Mouse (Mus musculus): ENCODE data around the gene Nid1. TPM values are rescaled to one million over a fixed set of nuclear protein-coding genes. Genes with fewer than 3 reads are reported as not detected.
"Not testable (repeated sequence)": the region's sequence is repeated elsewhere in the genome, so short reads cannot be mapped to it uniquely, and the experiment has no call there.

Nid1 gene
- polyA plus RNA-seq, 1 experiment from 2014 or later, result 72.9 TPM

DNA sequence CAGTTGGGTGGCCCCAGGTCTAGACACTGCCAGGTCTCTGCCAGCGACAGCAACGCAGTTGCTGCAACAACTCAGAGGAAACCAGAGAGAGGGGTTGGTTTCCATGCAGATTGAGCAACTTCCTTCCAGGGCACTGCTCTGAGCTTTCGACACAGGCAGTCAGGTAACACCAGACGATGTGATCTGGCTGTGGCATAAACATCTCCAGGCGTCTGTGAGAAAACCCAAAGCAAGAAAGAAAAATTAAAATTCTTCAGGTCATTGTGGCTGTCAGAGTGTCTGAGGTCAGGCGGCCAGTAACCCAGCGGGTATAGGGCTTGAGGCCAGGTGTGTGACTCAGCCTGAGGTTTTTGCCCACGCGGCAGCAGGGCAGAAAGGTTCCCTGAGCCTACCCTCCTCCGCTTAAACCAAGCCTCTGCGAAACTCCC lies 91.8 kb downstream of the Nid1 start:
- no peak for DNase-seq (ENCODE audit: low spot score)
- Histone ChIP-seq H3K4me2 (replicated peaks) (no peak overlapping the region), H3K27me3 (ENCODE audit: control insufficient read depth, insufficient read depth, low read length) (no peaks in the 10 kb centered on the region), H3K9me3 (ENCODE audit: control insufficient read depth, low read length) (no peaks in the 10 kb centered on the region), H3K4me1 (replicated peaks; ENCODE audit: control insufficient read depth, insufficient read depth, low read length) (no peaks in the 10 kb centered on the region), H3K36me3 (replicated peaks; ENCODE audit: control insufficient read depth, insufficient read depth) (no peaks in the 10 kb centered on the region), H3K27ac (no peak overlapping the region), H3K9ac (no peak overlapping the region), H3K4me3 (replicated peaks; ENCODE audit: low read length) (no peak overlapping the region)
- 77% methylated on average over 11 of the region's 11 CpGs for WGBS
- no peak for ATAC-seq (ENCODE audit: low FRiP score)

DNA sequence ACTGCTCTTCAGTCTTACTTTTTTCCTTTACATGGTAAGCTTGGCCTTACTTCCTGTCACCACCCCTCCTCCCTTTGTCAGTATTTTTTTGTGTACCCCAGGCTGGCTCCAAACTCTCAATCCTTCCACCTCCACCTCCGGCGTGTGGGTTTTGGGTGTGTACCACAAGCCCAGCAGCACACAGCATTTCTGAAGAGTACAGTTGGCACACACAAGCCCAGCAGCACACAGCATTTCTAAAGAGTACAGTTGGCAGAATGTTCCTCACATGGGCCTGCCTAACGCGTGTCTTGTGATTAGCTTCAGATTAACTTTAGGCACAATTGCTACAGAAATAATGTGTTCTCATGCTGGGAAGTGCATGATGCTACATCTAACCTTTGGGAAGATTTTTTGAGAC lies 93.6 kb downstream of the Nid1 start:
- H3K27ac ChIP-seq, result no peak overlapping the region
- no peak overlapping the region for H3K9ac ChIP-seq
- no peak for ATAC-seq (ENCODE audit: low FRiP score)
- H3K27me3 ChIP-seq (ENCODE audit: control insufficient read depth, insufficient read depth, low read length), result no peaks in the 10 kb centered on the region
- H3K4me2 ChIP-seq (replicated peaks), result no peak overlapping the region
- H3K36me3 ChIP-seq (replicated peaks; ENCODE audit: control insufficient read depth, insufficient read depth), result no peaks in the 10 kb centered on the region
- DNase-seq (ENCODE audit: low spot score), result no peak
- H3K4me3 ChIP-seq (replicated peaks; ENCODE audit: low read length), result no peak overlapping the region
- no peaks in the 10 kb centered on the region for H3K9me3 ChIP-seq (ENCODE audit: control insufficient read depth, low read length)
- no peaks in the 10 kb centered on the region for H3K4me1 ChIP-seq (replicated peaks; ENCODE audit: control insufficient read depth, insufficient read depth, low read length)
- 88% methylated on average over 4 of the region's 4 CpGs for WGBS

GRCm38 (mm10) chr13:13531923-13532322 lies 94.6 kb downstream of the Nid1 start:
- no peak overlapping the region for H3K27ac ChIP-seq
- no peaks in the 10 kb centered on the region for H3K4me1 ChIP-seq (replicated peaks; ENCODE audit: control insufficient read depth, insufficient read depth, low read length)
- no peak overlapping the region for H3K9ac ChIP-seq
- H3K4me3 ChIP-seq (replicated peaks; ENCODE audit: low read length), result no peak overlapping the region
- ATAC-seq (ENCODE audit: low FRiP score), result no peak
- WGBS, result 94% methylated on average over 7 of the region's 7 CpGs
- no peak for DNase-seq (ENCODE audit: low spot score)
- H3K9me3 ChIP-seq (ENCODE audit: control insufficient read depth, low read length), result no peaks in the 10 kb centered on the region
- no peak overlapping the region for H3K4me2 ChIP-seq (replicated peaks)
- no peaks in the 10 kb centered on the region for H3K27me3 ChIP-seq (ENCODE audit: control insufficient read depth, insufficient read depth, low read length)
- no peaks in the 10 kb centered on the region for H3K36me3 ChIP-seq (replicated peaks; ENCODE audit: control insufficient read depth, insufficient read depth)

DNA sequence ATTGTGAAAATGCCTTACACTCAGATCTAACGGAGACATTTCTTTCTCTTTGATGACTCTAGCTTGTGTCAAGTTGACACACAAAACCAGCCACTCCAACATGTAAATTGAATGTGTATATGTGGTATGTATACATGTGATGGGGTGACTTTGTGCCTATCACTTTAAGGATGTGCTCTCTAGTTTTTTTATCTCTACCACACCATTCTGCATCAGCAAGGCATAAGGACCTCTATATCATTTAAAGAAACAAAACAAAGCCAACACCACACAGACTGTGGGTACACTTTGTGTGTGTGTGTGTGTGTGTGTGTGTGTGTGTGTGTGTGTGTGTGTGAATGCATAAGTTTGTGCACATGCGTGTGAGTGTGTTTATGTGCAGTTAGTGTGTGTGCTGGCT lies 99.2 kb downstream of the Nid1 start:
- ATAC-seq (ENCODE audit: low FRiP score), result no peak
- Histone ChIP-seq H3K4me1 (replicated peaks; ENCODE audit: control insufficient read depth, insufficient read depth, low read length) (no peaks in the 10 kb centered on the region), H3K4me3 (replicated peaks; ENCODE audit: low read length) (no peak overlapping the region), H3K27ac (no peak overlapping the region), H3K4me2 (replicated peaks) (no peak overlapping the region), H3K27me3 (ENCODE audit: control insufficient read depth, insufficient read depth, low read length) (no peaks in the 10 kb centered on the region), H3K9ac (no peak overlapping the region), H3K36me3 (replicated peaks; ENCODE audit: control insufficient read depth, insufficient read depth) (no peaks in the 10 kb centered on the region), H3K9me3 (ENCODE audit: control insufficient read depth, low read length) (no peaks in the 10 kb centered on the region)
- DNase-seq (ENCODE audit: low spot score), result no peak
- WGBS, result 88% methylated on average over 2 of the region's 2 CpGs

- H3K4me2 ChIP-seq (replicated peaks), result no peak overlapping the region
- H3K36me3 ChIP-seq (replicated peaks; ENCODE audit: control insufficient read depth, insufficient read depth), result no peaks in the 10 kb centered on the region
- H3K27me3 ChIP-seq (ENCODE audit: control insufficient read depth, insufficient read depth, low read length), result no peaks in the 10 kb centered on the region
- no peaks in the 10 kb centered on the region for H3K4me1 ChIP-seq (replicated peaks; ENCODE audit: control insufficient read depth, insufficient read depth, low read length)
- H3K4me3 ChIP-seq (replicated peaks; ENCODE audit: low read length), result no peak overlapping the region
- WGBS, result 93% methylated on average over 2 of the region's 2 CpGs
- ATAC-seq (ENCODE audit: low FRiP score) (peak; percentile 37; the same call in 1 of the 2 replicates), DNase-seq (ENCODE audit: low spot score) (no peak)
- no peak overlapping the region for H3K27ac ChIP-seq
- no peak overlapping the region for H3K9ac ChIP-seq
- H3K9me3 ChIP-seq (ENCODE audit: control insufficient read depth, low read length), result no peaks in the 10 kb centered on the region
Observed at GRCm38 (mm10) chr13:13537272-13538015, 100.1 kb downstream of the Nid1 start.

DNA sequence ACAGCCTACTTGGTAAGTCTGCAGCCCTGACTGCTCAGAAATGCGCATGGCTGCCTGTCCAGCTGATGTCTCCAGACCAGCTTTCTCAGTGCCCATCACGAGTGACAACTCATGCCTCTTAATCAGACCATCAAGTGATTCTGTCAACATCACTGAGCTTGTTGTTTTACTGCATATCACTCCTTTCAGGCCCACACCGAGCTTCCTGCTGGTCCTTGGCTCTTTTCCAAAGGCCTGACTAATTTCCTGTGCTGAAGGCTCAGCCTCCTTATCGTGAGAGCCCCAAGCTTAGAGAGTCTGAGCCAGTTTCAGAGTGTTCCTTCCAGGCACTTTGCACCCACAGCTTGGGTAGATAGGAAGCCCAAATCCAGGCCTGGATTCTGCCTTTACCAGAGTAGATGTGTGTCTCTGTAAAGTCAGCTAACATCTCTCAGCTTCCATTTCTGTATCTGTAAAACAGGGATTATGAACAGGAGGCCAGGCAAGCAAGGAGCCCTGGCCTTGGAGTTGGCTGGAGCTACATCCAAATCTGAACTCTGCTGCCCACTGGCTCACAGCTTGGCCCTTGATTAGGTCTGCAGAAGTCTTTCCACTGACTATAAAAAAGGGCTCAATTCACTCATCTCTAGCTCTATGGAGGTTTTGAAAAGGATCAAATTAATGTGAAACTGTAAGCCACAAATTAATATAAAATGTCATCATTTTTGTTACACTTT lies 101.4 kb downstream of the Nid1 start:
- Histone ChIP-seq H3K27ac (no peak overlapping the region), H3K4me1 (replicated peaks; ENCODE audit: control insufficient read depth, insufficient read depth, low read length) (no peaks in the 10 kb centered on the region), H3K9ac (no peak overlapping the region), H3K36me3 (replicated peaks; ENCODE audit: control insufficient read depth, insufficient read depth) (no peaks in the 10 kb centered on the region), H3K27me3 (ENCODE audit: control insufficient read depth, insufficient read depth, low read length) (no peaks in the 10 kb centered on the region), H3K4me3 (replicated peaks; ENCODE audit: low read length) (no peak overlapping the region), H3K9me3 (ENCODE audit: control insufficient read depth, low read length) (no peaks in the 10 kb centered on the region), H3K4me2 (replicated peaks) (no peak overlapping the region)
- peak; percentile 34; the same call in 1 of the 2 replicates for ATAC-seq (ENCODE audit: low FRiP score)
- 36% methylated on average over 4 of the region's 4 CpGs for whole genome bisulfite sequencing
- DNase-seq (ENCODE audit: low spot score), result peak; percentile 25

DNA sequence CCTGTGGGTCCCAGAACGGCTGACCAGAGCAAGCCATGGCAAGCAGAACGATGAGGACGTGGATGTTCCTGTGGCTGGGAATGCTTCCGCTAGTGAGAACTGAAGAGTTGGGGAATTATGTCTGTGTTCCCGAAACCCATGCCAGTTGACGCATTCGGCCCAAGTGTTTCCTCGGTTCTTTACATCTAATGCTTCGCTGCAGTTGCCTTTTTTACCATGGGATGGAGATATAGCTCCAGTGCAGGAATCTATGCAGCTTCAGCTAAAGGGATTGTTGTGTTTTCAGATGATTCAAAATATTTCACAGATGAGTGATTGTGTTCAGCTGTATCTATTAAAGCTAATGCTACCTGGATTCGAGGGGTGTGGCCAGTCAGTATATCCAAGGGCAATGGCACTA lies 105.7 kb downstream of the Nid1 start:
- not testable (repeated sequence) for H3K4me2 ChIP-seq (replicated peaks); H3K36me3 ChIP-seq (replicated peaks; ENCODE audit: control insufficient read depth, insufficient read depth); H3K27me3 ChIP-seq (ENCODE audit: control insufficient read depth, insufficient read depth, low read length); H3K9me3 ChIP-seq (ENCODE audit: control insufficient read depth, low read length); ATAC-seq (ENCODE audit: low FRiP score); DNase-seq (ENCODE audit: low spot score); H3K27ac ChIP-seq; H3K9ac ChIP-seq; H3K4me1 ChIP-seq (replicated peaks; ENCODE audit: control insufficient read depth, insufficient read depth, low read length); H3K4me3 ChIP-seq (replicated peaks; ENCODE audit: low read length)
- 91% methylated on average over 10 of the region's 10 CpGs for WGBS

GRCm38 (mm10) chr13:13546792-13547191 lies 109.4 kb downstream of the Nid1 start:
- 75% methylated on average over 3 of the region's 3 CpGs for WGBS
- Histone ChIP-seq H3K4me1 (replicated peaks; ENCODE audit: control insufficient read depth, insufficient read depth, low read length) (no peaks in the 10 kb centered on the region), H3K9ac (no peak overlapping the region), H3K36me3 (replicated peaks; ENCODE audit: control insufficient read depth, insufficient read depth) (no peaks in the 10 kb centered on the region), H3K9me3 (ENCODE audit: control insufficient read depth, low read length) (no peaks in the 10 kb centered on the region), H3K27ac (no peak overlapping the region), H3K4me3 (replicated peaks; ENCODE audit: low read length) (no peak overlapping the region), H3K4me2 (replicated peaks) (no peak overlapping the region), H3K27me3 (ENCODE audit: control insufficient read depth, insufficient read depth, low read length) (no peaks in the 10 kb centered on the region)
- ATAC-seq (ENCODE audit: low FRiP score) (no peak), DNase-seq (ENCODE audit: low spot score) (no peak)

DNA sequence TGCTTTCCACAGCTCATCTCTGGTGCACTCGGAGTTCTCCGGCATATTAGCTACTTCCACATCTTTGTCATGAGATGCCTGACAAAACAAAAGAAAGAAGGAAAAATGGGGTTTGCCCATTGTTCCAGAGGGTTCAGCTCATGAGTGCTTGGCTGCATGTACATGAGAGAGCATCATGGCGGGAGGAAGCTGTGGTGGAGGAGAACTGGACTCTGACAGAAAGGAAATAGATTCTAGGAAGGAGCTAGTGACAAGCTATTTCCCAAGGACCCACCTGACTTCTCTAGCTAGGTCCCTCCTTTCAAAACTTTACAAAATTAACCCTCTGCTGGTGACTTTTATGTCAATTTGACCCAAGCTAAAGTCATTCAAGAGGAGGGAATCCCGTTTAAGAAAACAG lies 110.5 kb downstream of the Nid1 start:
- 89% methylated on average over 4 of the region's 4 CpGs for WGBS
- ATAC-seq (ENCODE audit: low FRiP score) (no peak), DNase-seq (ENCODE audit: low spot score) (no peak)
- no peaks in the 10 kb centered on the region for H3K9me3 ChIP-seq (ENCODE audit: control insufficient read depth, low read length)
- H3K36me3 ChIP-seq (replicated peaks; ENCODE audit: control insufficient read depth, insufficient read depth), result no peaks in the 10 kb centered on the region
- H3K27me3 ChIP-seq (ENCODE audit: control insufficient read depth, insufficient read depth, low read length), result no peaks in the 10 kb centered on the region
- H3K9ac ChIP-seq, result no peak overlapping the region
- H3K4me1 ChIP-seq (replicated peaks; ENCODE audit: control insufficient read depth, insufficient read depth, low read length), result no peaks in the 10 kb centered on the region
- no peak overlapping the region for H3K4me3 ChIP-seq (replicated peaks; ENCODE audit: low read length)
- no peak overlapping the region for H3K4me2 ChIP-seq (replicated peaks)
- H3K27ac ChIP-seq, result no peak overlapping the region

All from hindbrain, embryonic 14.5 days (tissue).